Mouse (Mus musculus): ENCODE results near the gene Kif2c. TPM values are rescaled to one million over a fixed set of nuclear protein-coding genes. Genes with fewer than 3 reads are reported as not detected.

The Kif2c gene
- polyA plus RNA-seq, 1 experiment from 2014 or later = 16.0 TPM

- H3K9me3 ChIP-seq (ENCODE audit: control insufficient read depth, low read length) = no peaks in the 10 kb centered on the region
Measured at GRCm38 (mm10) chr4:117148047-117148713, 34.3 kb downstream of the Kif2c start.

GRCm38 (mm10) chr4:117146176-117146575, 36.3 kb downstream of the Kif2c start:
- H3K4me1 ChIP-seq (ENCODE audit: control insufficient read depth, insufficient read depth, low read length) = no peaks in the 10 kb centered on the region
- H3K4me2 ChIP-seq (ENCODE audit: low read length) = no peak overlapping the region
- H3K9me3 ChIP-seq (ENCODE audit: control insufficient read depth, low read length) = no peaks in the 10 kb centered on the region
- H3K27ac ChIP-seq (replicated peaks; ENCODE audit: low read depth, low read length) = no peak overlapping the region
- WGBS = 28% methylated on average over 15 of the region's 15 CpGs
- no peak overlapping the region for H3K9ac ChIP-seq (replicated peaks; ENCODE audit: low read length)
- DNase-seq = peak; percentile 79
- H3K4me3 ChIP-seq (replicated peaks; ENCODE audit: low read depth, low read length) = no peak overlapping the region
- no peak for ATAC-seq (ENCODE audit: low FRiP score, low TSS enrichment)
- H3K36me3 ChIP-seq (ENCODE audit: control insufficient read depth, insufficient read depth, low read length) = peaks cover 28% of the 10 kb centered on the region
- no peaks in the 10 kb centered on the region for H3K27me3 ChIP-seq (ENCODE audit: control insufficient read depth, insufficient read depth, low read length)

More at GRCm38 (mm10) chr4:117148047-117148713, 34.3 kb downstream of the Kif2c start:
- peaks cover 47% of the 10 kb centered on the region for H3K36me3 ChIP-seq (ENCODE audit: control insufficient read depth, insufficient read depth, low read length)
- H3K4me2 ChIP-seq (ENCODE audit: low read length) = no peak overlapping the region
- no peaks in the 10 kb centered on the region for H3K27me3 ChIP-seq (ENCODE audit: control insufficient read depth, insufficient read depth, low read length)
- no peak overlapping the region for H3K4me3 ChIP-seq (replicated peaks; ENCODE audit: low read depth, low read length)
- H3K27ac ChIP-seq (replicated peaks; ENCODE audit: low read depth, low read length) = no peak overlapping the region
- no peak for DNase-seq
- ATAC-seq (ENCODE audit: low FRiP score, low TSS enrichment) = no peak
- H3K9ac ChIP-seq (replicated peaks; ENCODE audit: low read length) = no peak overlapping the region
- H3K4me1 ChIP-seq (ENCODE audit: control insufficient read depth, insufficient read depth, low read length) = no peaks in the 10 kb centered on the region
- 85% methylated on average over 18 of the region's 18 CpGs for WGBS

- Histone ChIP-seq H3K4me2 (ENCODE audit: low read length) (no peak overlapping the region), H3K27me3 (ENCODE audit: control insufficient read depth, insufficient read depth, low read length) (no peaks in the 10 kb centered on the region), H3K9me3 (ENCODE audit: control insufficient read depth, low read length) (no peaks in the 10 kb centered on the region), H3K4me1 (ENCODE audit: control insufficient read depth, insufficient read depth, low read length) (no peaks in the 10 kb centered on the region), H3K9ac (replicated peaks; ENCODE audit: low read length) (no peak overlapping the region), H3K27ac (replicated peaks; ENCODE audit: low read depth, low read length) (no peak overlapping the region), H3K36me3 (ENCODE audit: control insufficient read depth, insufficient read depth, low read length) (peaks cover 19% of the 10 kb centered on the region), H3K4me3 (replicated peaks; ENCODE audit: low read depth, low read length) (no peak overlapping the region)
- 93% methylated on average over 13 of the region's 13 CpGs for WGBS
- ATAC-seq (ENCODE audit: low FRiP score, low TSS enrichment) (no peak), DNase-seq (no peak)
Measured at GRCm38 (mm10) chr4:117145248-117145647, 37.2 kb downstream of the Kif2c start.

- WGBS = 65% methylated on average over 7 of the region's 7 CpGs
- ATAC-seq (ENCODE audit: low FRiP score, low TSS enrichment) (no peak), DNase-seq (no peak)
Measured at GRCm38 (mm10) chr4:117143023-117143422, 39.4 kb downstream of the Kif2c start.

GRCm38 (mm10) chr4:117140613-117141012, 41.8 kb downstream of the Kif2c start:
- H3K27ac ChIP-seq (replicated peaks; ENCODE audit: low read depth, low read length) = no peak overlapping the region
- H3K9ac ChIP-seq (replicated peaks; ENCODE audit: low read length) = no peak overlapping the region
- 38% methylated on average over 4 of the region's 4 CpGs for WGBS
- DNase-seq = peak; percentile 62
- H3K27me3 ChIP-seq (ENCODE audit: control insufficient read depth, insufficient read depth, low read length) = no peaks in the 10 kb centered on the region
- H3K4me1 ChIP-seq (ENCODE audit: control insufficient read depth, insufficient read depth, low read length) = no peaks in the 10 kb centered on the region
- no peak overlapping the region for H3K4me2 ChIP-seq (ENCODE audit: low read length)
- no peak for ATAC-seq (ENCODE audit: low FRiP score, low TSS enrichment)
- H3K9me3 ChIP-seq (ENCODE audit: control insufficient read depth, low read length) = no peaks in the 10 kb centered on the region
- no peak overlapping the region for H3K4me3 ChIP-seq (replicated peaks; ENCODE audit: low read depth, low read length)
- H3K36me3 ChIP-seq (ENCODE audit: control insufficient read depth, insufficient read depth, low read length) = no peaks in the 10 kb centered on the region

More at GRCm38 (mm10) chr4:117143023-117143422, 39.4 kb downstream of the Kif2c start:
- peaks cover 4% of the 10 kb centered on the region; the same call in 1 of the 2 replicates for H3K36me3 ChIP-seq (ENCODE audit: control insufficient read depth, insufficient read depth, low read length)
- H3K9me3 ChIP-seq (ENCODE audit: control insufficient read depth, low read length) = no peaks in the 10 kb centered on the region
- H3K4me3 ChIP-seq (replicated peaks; ENCODE audit: low read depth, low read length) = no peak overlapping the region
- H3K27ac ChIP-seq (replicated peaks; ENCODE audit: low read depth, low read length) = no peak overlapping the region
- no peaks in the 10 kb centered on the region for H3K4me1 ChIP-seq (ENCODE audit: control insufficient read depth, insufficient read depth, low read length)
- H3K27me3 ChIP-seq (ENCODE audit: control insufficient read depth, insufficient read depth, low read length) = no peaks in the 10 kb centered on the region
- H3K4me2 ChIP-seq (ENCODE audit: low read length) = no peak overlapping the region
- no peak overlapping the region for H3K9ac ChIP-seq (replicated peaks; ENCODE audit: low read length)

GRCm38 (mm10) chr4:117139217-117139612, 43.2 kb downstream of the Kif2c start:
- no peak overlapping the region for H3K4me3 ChIP-seq (replicated peaks; ENCODE audit: low read depth, low read length)
- H3K9ac ChIP-seq (replicated peaks; ENCODE audit: low read length) = no peak overlapping the region
- H3K9me3 ChIP-seq (ENCODE audit: control insufficient read depth, low read length) = no peaks in the 10 kb centered on the region
- H3K4me1 ChIP-seq (ENCODE audit: control insufficient read depth, insufficient read depth, low read length) = no peaks in the 10 kb centered on the region
- DNase-seq (peak; percentile 59), ATAC-seq (ENCODE audit: low FRiP score, low TSS enrichment) (no peak)
- no peaks in the 10 kb centered on the region for H3K27me3 ChIP-seq (ENCODE audit: control insufficient read depth, insufficient read depth, low read length)
- no peaks in the 10 kb centered on the region for H3K36me3 ChIP-seq (ENCODE audit: control insufficient read depth, insufficient read depth, low read length)
- H3K27ac ChIP-seq (replicated peaks; ENCODE audit: low read depth, low read length) = no peak overlapping the region
- no peak overlapping the region for H3K4me2 ChIP-seq (ENCODE audit: low read length)
- 2% methylated on average over 2 of the region's 2 CpGs for WGBS

DNA sequence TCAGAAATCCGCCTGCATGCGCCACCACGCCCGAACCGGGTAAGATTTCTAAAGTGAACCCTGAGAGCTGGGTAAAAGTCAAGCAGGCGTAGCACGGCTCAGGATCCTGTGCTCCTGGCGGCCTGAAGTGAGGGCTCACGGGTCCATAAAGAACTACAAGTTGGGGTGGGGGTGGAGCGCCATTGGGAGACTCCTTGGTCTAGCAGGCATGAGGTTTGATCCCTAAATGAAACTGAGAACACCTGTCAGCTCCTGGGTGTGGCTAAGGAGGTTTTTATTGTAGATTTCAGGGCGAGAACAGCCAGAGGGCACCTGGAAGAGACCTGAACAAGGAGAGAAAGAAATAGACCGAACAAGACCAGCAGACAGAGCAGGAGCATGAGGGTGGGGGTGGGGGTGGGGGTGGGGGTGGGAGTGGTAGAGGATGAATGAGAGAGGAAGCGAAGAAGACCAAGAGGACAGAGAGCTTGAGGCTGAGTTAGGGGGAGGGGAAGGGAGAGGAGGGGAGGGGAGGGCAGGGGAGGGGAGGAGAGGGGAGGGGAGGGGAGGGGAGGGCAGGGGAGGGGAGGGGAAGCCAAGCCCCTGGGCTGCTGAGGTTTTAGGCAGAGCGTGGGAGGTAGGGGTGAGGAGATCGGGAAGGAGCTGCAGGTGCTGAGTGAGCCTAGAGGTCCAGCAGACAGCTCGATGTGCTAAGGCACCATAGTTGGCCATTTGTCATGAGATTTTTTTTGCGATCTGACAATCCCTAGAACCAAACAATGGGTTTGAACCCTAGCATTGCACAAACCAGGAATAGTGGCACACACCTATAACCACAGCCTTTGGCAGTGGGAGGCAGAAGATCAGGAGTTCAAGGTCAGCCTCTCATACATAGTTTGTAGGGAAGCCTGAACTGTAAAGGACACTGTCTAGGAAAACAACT, 43.9 kb downstream of the Kif2c start:
- WGBS = 66% methylated on average over 17 of the region's 17 CpGs
- no peak for ATAC-seq (ENCODE audit: low FRiP score, low TSS enrichment)

GRCm38 (mm10) chr4:117136034-117136433, 46.4 kb downstream of the Kif2c start:
- Histone ChIP-seq H3K4me1 (ENCODE audit: control insufficient read depth, insufficient read depth, low read length) (peaks cover 18% of the 10 kb centered on the region), H3K4me2 (ENCODE audit: low read length) (no peak overlapping the region), H3K36me3 (ENCODE audit: control insufficient read depth, insufficient read depth, low read length) (no peaks in the 10 kb centered on the region), H3K9me3 (ENCODE audit: control insufficient read depth, low read length) (no peaks in the 10 kb centered on the region), H3K27me3 (ENCODE audit: control insufficient read depth, insufficient read depth, low read length) (no peaks in the 10 kb centered on the region), H3K9ac (replicated peaks; ENCODE audit: low read length) (no peak overlapping the region), H3K4me3 (replicated peaks; ENCODE audit: low read depth, low read length) (no peak overlapping the region), H3K27ac (replicated peaks; ENCODE audit: low read depth, low read length) (no peak overlapping the region)
- ATAC-seq (ENCODE audit: low FRiP score, low TSS enrichment) (no peak), DNase-seq (no peak)
- WGBS = 19% methylated on average over 8 of the region's 8 CpGs

More for the DNA sequence above, 43.9 kb downstream of the Kif2c start:
- Histone ChIP-seq H3K4me1 (ENCODE audit: control insufficient read depth, insufficient read depth, low read length) (no peaks in the 10 kb centered on the region), H3K4me3 (replicated peaks; ENCODE audit: low read depth, low read length) (no peak overlapping the region), H3K27ac (replicated peaks; ENCODE audit: low read depth, low read length) (no peak overlapping the region), H3K4me2 (ENCODE audit: low read length) (no peak overlapping the region), H3K9ac (replicated peaks; ENCODE audit: low read length) (no peak overlapping the region), H3K27me3 (ENCODE audit: control insufficient read depth, insufficient read depth, low read length) (no peaks in the 10 kb centered on the region), H3K36me3 (ENCODE audit: control insufficient read depth, insufficient read depth, low read length) (no peaks in the 10 kb centered on the region), H3K9me3 (ENCODE audit: control insufficient read depth, low read length) (no peaks in the 10 kb centered on the region)
- no peak for DNase-seq
